Mouse (Mus musculus) heart, embryonic 10.5 days (tissue): ENCODE measurements around the gene Akap8. TPM values are rescaled to one million over a fixed set of nuclear protein-coding genes. Genes with fewer than 3 reads are reported as not detected.

Source experiments
- DNase-seq: peaks from one replicate; pipeline ENCODE4 v3.0.0-alpha.2; 2017; ENCODE audit warnings: low spot score
- H3K27ac ChIP-seq: fragments of 300-500 bp; sonication (generic); 2 replicates; pipeline ENCODE4 v1.5.1; 2016; ENCODE audit warnings: mild to moderate bottlenecking
- H3K27me3 ChIP-seq: fragments of 300-500 bp; sonication (generic); 2 replicates; pipeline ENCODE4 v1.6.1; 2016; ENCODE audit warnings: mild to moderate bottlenecking; ENCODE audit not compliant: poor library complexity, insufficient read depth, severe bottlenecking
- H3K36me3 ChIP-seq: fragments of 300-500 bp; sonication (generic); 2 replicates; pipeline ENCODE4 v1.6.1; 2016; ENCODE audit warnings: mild to moderate bottlenecking, moderate library complexity
- H3K4me1 ChIP-seq: fragments of 300-500 bp; sonication (generic); 2 replicates; pipeline ENCODE4 v1.6.1; 2016; ENCODE audit warnings: mild to moderate bottlenecking
- H3K4me3 ChIP-seq: fragments of 300-500 bp; sonication (generic); 2 replicates; pipeline ENCODE4 v1.5.1; 2016; ENCODE audit warnings: mild to moderate bottlenecking, moderate library complexity
- H3K9me3 ChIP-seq: fragments of 300-500 bp; sonication (generic); 2 replicates; pipeline ENCODE4 v1.6.1; 2016; ENCODE audit warnings: mild to moderate bottlenecking, moderate library complexity
- WGBS: fragments of 180-500 bp; shearing (Covaris S2); methylation state at CpG from one replicate; pipeline ENCODE4 v1.1.7; 2016; 5-methylcytosine and 5-hydroxymethylcytosine counted together
- polyA plus RNA-seq: library from polyadenylated mRNA; unstranded; fragments of >200 nt; fragmentation: Nextera tagmentation; extraction: Ambion mirVana; gene quantifications from 2 replicates; pipeline ENCODE4 v1.2.1, GENCODE M21; 2016

Gene Akap8
- polyA plus RNA-seq = 100 and 115 TPM in 2 replicates

GRCm38 (mm10) chr17:32320597-32321389, at the start of gene Akap8:
Gene Akap8, minus strand, starts transcription at chr17:32321238.
- Histone ChIP-seq H3K9me3 (no peaks in the 10 kb centered on the region), H3K4me3 (peak within 1 kb of the TSS; percentile 78), H3K27ac (peak within 1 kb of the TSS; percentile 95), H3K27me3 (no peaks in the 10 kb centered on the region), H3K36me3 (peaks cover 45% of the 10 kb centered on the region), H3K4me1 (peaks cover 21% of the 10 kb centered on the region)
- DNase-seq = peak; percentile 100
- under 1% methylated on average over 83 of the region's 83 CpGs for WGBS

GRCm38 (mm10) chr17:32368991-32369578, 48.0 kb upstream of the Akap8 start:
- DNase-seq = peak; percentile 75

GRCm38 (mm10) chr17:32367706-32368105, 46.7 kb upstream of the Akap8 start:
- WGBS = 83% methylated on average over 11 of the region's 11 CpGs
- no peak overlapping the region for H3K4me3 ChIP-seq

More at GRCm38 (mm10) chr17:32368991-32369578, 48.0 kb upstream of the Akap8 start:
- peak overlapping the region; percentile 37 for H3K27ac ChIP-seq
- 0 out of 2 replicates have a peak, but pooled peaks cover 5% of the 10 kb centered on the region for H3K36me3 ChIP-seq
- 13% methylated on average over 14 of the region's 17 CpGs for WGBS
- H3K4me1 ChIP-seq = peaks cover 16% of the 10 kb centered on the region; the same call in 1 of the 2 replicates
- H3K9me3 ChIP-seq = no peaks in the 10 kb centered on the region
- H3K4me3 ChIP-seq = peak overlapping the region; percentile 47
- no peaks in the 10 kb centered on the region for H3K27me3 ChIP-seq

GRCm38 (mm10) chr17:32365296-32365695, 44.3 kb upstream of the Akap8 start:
- peak; percentile 71 for DNase-seq
- no peaks in the 10 kb centered on the region for H3K27me3 ChIP-seq
- H3K9me3 ChIP-seq = no peaks in the 10 kb centered on the region
- peaks cover 38% of the 10 kb centered on the region for H3K4me1 ChIP-seq
- peak overlapping the region; percentile 91; the same call in 1 of the 2 replicates for H3K4me3 ChIP-seq
- 57% methylated on average over 1 of the region's 1 CpGs for WGBS
- H3K36me3 ChIP-seq = peaks cover 29% of the 10 kb centered on the region
- H3K27ac ChIP-seq = peak overlapping the region; percentile 98; the same call in 1 of the 2 replicates

More at GRCm38 (mm10) chr17:32367706-32368105, 46.7 kb upstream of the Akap8 start:
- Histone ChIP-seq H3K36me3 (peaks cover 6% of the 10 kb centered on the region; the same call in 1 of the 2 replicates), H3K4me1 (peaks cover 23% of the 10 kb centered on the region), H3K9me3 (no peaks in the 10 kb centered on the region), H3K27ac (no peak overlapping the region), H3K27me3 (no peaks in the 10 kb centered on the region)
- DNase-seq = peak; percentile 55

GRCm38 (mm10) chr17:32364850-32365249, 43.8 kb upstream of the Akap8 start:
- H3K27ac ChIP-seq = peak overlapping the region; percentile 98
- no peaks in the 10 kb centered on the region for H3K27me3 ChIP-seq
- H3K36me3 ChIP-seq = peaks cover 34% of the 10 kb centered on the region
- DNase-seq = peak; percentile 73
- no peaks in the 10 kb centered on the region for H3K9me3 ChIP-seq
- WGBS = 45% methylated on average over 5 of the region's 5 CpGs
- H3K4me3 ChIP-seq = peak overlapping the region; percentile 91
- H3K4me1 ChIP-seq = peaks cover 38% of the 10 kb centered on the region

- Histone ChIP-seq H3K36me3 (peaks cover 39% of the 10 kb centered on the region), H3K4me1 (peaks cover 38% of the 10 kb centered on the region), H3K9me3 (no peaks in the 10 kb centered on the region), H3K27me3 (no peaks in the 10 kb centered on the region), H3K27ac (peak overlapping the region; percentile 98), H3K4me3 (peak overlapping the region; percentile 91)
- 1% methylated on average over 47 of the region's 47 CpGs for WGBS
- DNase-seq = peak; percentile 90
Observed at GRCm38 (mm10) chr17:32364331-32364730, 43.3 kb upstream of the Akap8 start.

GRCm38 (mm10) chr17:32363821-32364301, 42.8 kb upstream of the Akap8 start:
- DNase-seq = peak; percentile 77
- no peaks in the 10 kb centered on the region for H3K27me3 ChIP-seq
- WGBS = under 1% methylated on average over 37 of the region's 50 CpGs
- H3K4me3 ChIP-seq = peak overlapping the region; percentile 91
- H3K27ac ChIP-seq = peak overlapping the region; percentile 98
- H3K4me1 ChIP-seq = peaks cover 35% of the 10 kb centered on the region
- no peaks in the 10 kb centered on the region for H3K9me3 ChIP-seq
- H3K36me3 ChIP-seq = peaks cover 44% of the 10 kb centered on the region

- peak; percentile 55 for DNase-seq
- WGBS = 87% methylated on average over 4 of the region's 4 CpGs
- Histone ChIP-seq H3K27ac (no peak overlapping the region), H3K27me3 (no peaks in the 10 kb centered on the region), H3K9me3 (no peaks in the 10 kb centered on the region), H3K36me3 (peaks cover 53% of the 10 kb centered on the region), H3K4me3 (peak overlapping the region; percentile 91), H3K4me1 (peaks cover 32% of the 10 kb centered on the region)
Observed at GRCm38 (mm10) chr17:32362686-32363085, 41.6 kb upstream of the Akap8 start.

- 82% methylated on average over 18 of the region's 18 CpGs for WGBS
- Histone ChIP-seq H3K27me3 (no peaks in the 10 kb centered on the region), H3K27ac (no peak overlapping the region), H3K9me3 (no peaks in the 10 kb centered on the region), H3K4me3 (no peak overlapping the region), H3K36me3 (peaks cover 78% of the 10 kb centered on the region), H3K4me1 (peaks cover 26% of the 10 kb centered on the region)
- peak; percentile 73 for DNase-seq
Observed at GRCm38 (mm10) chr17:32359928-32360327, 38.9 kb upstream of the Akap8 start.

GRCm38 (mm10) chr17:32358943-32359340, 37.9 kb upstream of the Akap8 start:
- 88% methylated on average over 6 of the region's 6 CpGs for WGBS
- peaks cover 88% of the 10 kb centered on the region for H3K36me3 ChIP-seq
- peak; percentile 69 for DNase-seq

GRCm38 (mm10) chr17:32358192-32358942, 37.3 kb upstream of the Akap8 start:
- peaks cover 28% of the 10 kb centered on the region for H3K4me1 ChIP-seq
- peak; percentile 58 for DNase-seq
- no peaks in the 10 kb centered on the region for H3K9me3 ChIP-seq
- no peak overlapping the region for H3K4me3 ChIP-seq
- WGBS = 89% methylated on average over 7 of the region's 7 CpGs
- H3K27ac ChIP-seq = no peak overlapping the region
- H3K36me3 ChIP-seq = peaks cover 93% of the 10 kb centered on the region
- no peaks in the 10 kb centered on the region for H3K27me3 ChIP-seq

More at GRCm38 (mm10) chr17:32358943-32359340, 37.9 kb upstream of the Akap8 start:
- Histone ChIP-seq H3K4me1 (peaks cover 29% of the 10 kb centered on the region), H3K27me3 (no peaks in the 10 kb centered on the region), H3K27ac (no peak overlapping the region), H3K9me3 (no peaks in the 10 kb centered on the region), H3K4me3 (no peak overlapping the region)
